Mouse (Mus musculus): ENCODE data around the gene Fam49a. TPM values are rescaled to one million over a fixed set of nuclear protein-coding genes. Genes with fewer than 3 reads are reported as not detected.

The Fam49a gene
- polyA plus RNA-seq, 1 experiment from 2014 or later, result 6.4 TPM

DNA sequence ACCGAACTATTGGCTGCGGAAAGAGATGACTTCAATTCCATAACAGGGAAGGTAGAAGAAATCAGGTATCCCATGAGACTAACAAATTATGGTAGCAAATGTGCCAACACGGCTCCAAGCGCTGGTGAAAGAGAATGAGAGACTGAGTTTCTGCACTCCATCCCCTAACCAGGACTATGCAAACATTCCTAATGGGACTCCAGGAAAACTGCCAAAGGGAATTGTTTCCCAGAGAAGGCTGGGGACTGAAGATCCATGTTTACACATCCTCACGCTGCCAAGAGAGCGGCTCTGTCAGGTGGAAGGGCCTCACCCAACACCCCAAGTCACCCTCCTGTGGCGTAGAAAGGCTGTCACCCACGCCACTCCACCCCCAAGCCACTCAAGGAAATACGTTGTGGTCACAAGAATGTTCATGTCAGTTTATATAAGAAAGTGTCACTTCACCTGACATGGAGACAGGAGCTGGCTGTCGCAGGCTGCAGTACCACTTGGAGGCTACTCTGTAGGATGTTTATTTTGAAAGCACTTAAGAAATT, 92.2 kb downstream of the Fam49a start:
- no peak overlapping the region for H3K27ac ChIP-seq (replicated peaks)
- no peaks in the 10 kb centered on the region for H3K36me3 ChIP-seq (replicated peaks)
- 77% methylated on average over 10 of the region's 10 CpGs for WGBS
- peaks cover 9% of the 10 kb centered on the region for H3K4me1 ChIP-seq
- H3K4me3 ChIP-seq, result no peak overlapping the region
- H3K9me3 ChIP-seq, result no peaks in the 10 kb centered on the region
- H3K27me3 ChIP-seq (replicated peaks; ENCODE audit: low read depth, poor library complexity, severe bottlenecking), result no peaks in the 10 kb centered on the region
- no peak for DNase-seq (ENCODE audit: low spot score)

DNA sequence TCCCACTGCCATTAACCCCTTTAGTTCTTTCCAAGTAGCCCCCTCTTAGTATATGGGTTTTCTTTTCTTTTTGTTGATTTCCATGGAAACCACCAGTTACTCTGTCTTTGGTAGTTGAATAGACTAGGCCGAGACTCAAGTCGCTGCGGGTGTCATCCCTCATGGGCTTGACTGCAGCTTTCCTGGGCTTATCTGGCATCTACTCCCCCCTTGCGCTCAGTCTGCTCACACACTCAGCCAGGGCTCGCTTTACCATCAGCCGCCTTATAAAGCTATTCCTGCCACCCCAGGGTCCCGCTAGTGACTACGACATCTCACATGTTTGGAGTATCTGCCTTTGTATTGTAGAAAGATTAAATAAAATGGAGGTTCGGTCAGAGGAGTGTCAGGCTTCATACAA, 94.1 kb downstream of the Fam49a start:
- 87% methylated on average over 9 of the region's 9 CpGs for WGBS

GRCm38 (mm10) chr12:12356463-12356862, 94.5 kb downstream of the Fam49a start:
- WGBS, result 78% methylated on average over 1 of the region's 1 CpGs
- H3K27me3 ChIP-seq (replicated peaks; ENCODE audit: low read depth, poor library complexity, severe bottlenecking), result no peaks in the 10 kb centered on the region
- DNase-seq (ENCODE audit: low spot score), result no peak
- no peak overlapping the region for H3K27ac ChIP-seq (replicated peaks)
- peaks cover 6% of the 10 kb centered on the region for H3K4me1 ChIP-seq
- H3K4me3 ChIP-seq, result no peak overlapping the region
- H3K36me3 ChIP-seq (replicated peaks), result no peaks in the 10 kb centered on the region
- H3K9me3 ChIP-seq, result no peaks in the 10 kb centered on the region

More for the DNA sequence above, 94.1 kb downstream of the Fam49a start:
- Histone ChIP-seq H3K4me3 (no peak overlapping the region), H3K4me1 (peaks cover 9% of the 10 kb centered on the region), H3K27me3 (replicated peaks; ENCODE audit: low read depth, poor library complexity, severe bottlenecking) (no peaks in the 10 kb centered on the region), H3K27ac (replicated peaks) (no peak overlapping the region), H3K9me3 (no peaks in the 10 kb centered on the region), H3K36me3 (replicated peaks) (no peaks in the 10 kb centered on the region)
- no peak for DNase-seq (ENCODE audit: low spot score)

- no peaks in the 10 kb centered on the region for H3K9me3 ChIP-seq
- no peak overlapping the region for H3K27ac ChIP-seq (replicated peaks)
- no peaks in the 10 kb centered on the region for H3K36me3 ChIP-seq (replicated peaks)
- 83% methylated on average over 5 of the region's 5 CpGs for WGBS
- H3K27me3 ChIP-seq (replicated peaks; ENCODE audit: low read depth, poor library complexity, severe bottlenecking), result no peaks in the 10 kb centered on the region
- H3K4me3 ChIP-seq, result no peak overlapping the region
- no peak for DNase-seq (ENCODE audit: low spot score)
- peaks cover under 1% of the 10 kb centered on the region for H3K4me1 ChIP-seq
Measured at GRCm38 (mm10) chr12:12356946-12357345, 95.0 kb downstream of the Fam49a start.

DNA sequence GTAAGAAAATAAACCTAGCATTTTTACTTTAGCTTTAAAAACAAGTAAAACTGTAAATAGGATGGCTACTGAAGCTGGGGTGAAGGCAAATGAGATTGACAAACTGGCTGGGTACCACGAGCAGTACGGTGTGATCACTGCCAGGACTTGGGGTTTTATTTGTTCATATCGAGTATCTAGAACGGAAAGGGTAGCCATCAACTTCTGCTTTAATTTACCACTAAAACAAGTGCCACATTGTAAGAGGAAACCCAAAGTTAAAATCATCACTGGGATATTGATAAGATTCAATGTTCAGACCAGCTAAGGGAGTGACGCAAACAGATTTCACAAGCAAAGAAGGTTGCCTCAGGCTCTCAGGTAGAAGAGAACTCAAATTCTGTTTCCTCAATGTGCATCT, 98.0 kb downstream of the Fam49a start:
- no peak overlapping the region for H3K27ac ChIP-seq (replicated peaks)
- H3K27me3 ChIP-seq (replicated peaks; ENCODE audit: low read depth, poor library complexity, severe bottlenecking), result no peaks in the 10 kb centered on the region
- DNase-seq (ENCODE audit: low spot score), result no peak
- no peaks in the 10 kb centered on the region for H3K9me3 ChIP-seq
- H3K4me1 ChIP-seq, result peaks cover 6% of the 10 kb centered on the region
- no peak overlapping the region for H3K4me3 ChIP-seq
- 0 out of 2 replicates have a peak, but pooled peaks cover 4% of the 10 kb centered on the region for H3K36me3 ChIP-seq (replicated peaks)
- WGBS, result 94% methylated on average over 5 of the region's 5 CpGs

GRCm38 (mm10) chr12:12362371-12362770, 100.4 kb downstream of the Fam49a start:
- no peak overlapping the region for H3K4me3 ChIP-seq
- H3K27me3 ChIP-seq (replicated peaks; ENCODE audit: low read depth, poor library complexity, severe bottlenecking), result no peaks in the 10 kb centered on the region
- 62% methylated on average over 10 of the region's 10 CpGs for WGBS
- DNase-seq (ENCODE audit: low spot score), result peak; percentile 33
- no peaks in the 10 kb centered on the region for H3K9me3 ChIP-seq
- H3K27ac ChIP-seq (replicated peaks), result no peak overlapping the region
- H3K4me1 ChIP-seq, result peaks cover 6% of the 10 kb centered on the region; the same call in 1 of the 2 replicates
- H3K36me3 ChIP-seq (replicated peaks), result 0 out of 2 replicates have a peak, but pooled peaks cover 5% of the 10 kb centered on the region

DNA sequence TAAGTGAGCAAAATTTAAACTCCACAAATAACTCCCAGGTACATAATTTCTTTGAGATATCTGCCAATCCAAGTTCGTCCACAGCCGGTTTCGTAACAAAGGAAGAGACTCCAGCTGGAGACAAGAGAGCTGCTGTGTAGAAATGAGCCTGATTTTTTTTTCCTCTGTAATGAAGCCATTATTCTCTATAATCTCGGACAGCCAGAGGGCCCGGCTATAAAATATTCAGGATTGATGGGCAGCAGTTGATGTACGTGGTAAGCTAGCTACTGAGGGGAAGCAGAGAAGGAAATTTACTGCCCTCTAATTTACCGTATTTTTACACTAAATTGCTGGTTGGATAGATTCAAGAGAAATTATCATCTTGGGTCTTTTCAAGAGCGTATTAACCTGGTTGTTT, 102.3 kb downstream of the Fam49a start:
- Histone ChIP-seq H3K9me3 (no peaks in the 10 kb centered on the region), H3K4me3 (no peak overlapping the region), H3K27ac (replicated peaks) (no peak overlapping the region), H3K4me1 (peaks cover 6% of the 10 kb centered on the region; the same call in 1 of the 2 replicates), H3K27me3 (replicated peaks; ENCODE audit: low read depth, poor library complexity, severe bottlenecking) (no peaks in the 10 kb centered on the region), H3K36me3 (replicated peaks) (0 out of 2 replicates have a peak, but pooled peaks cover 5% of the 10 kb centered on the region)
- WGBS, result 91% methylated on average over 8 of the region's 8 CpGs
- no peak for DNase-seq (ENCODE audit: low spot score)

- Histone ChIP-seq H3K4me3 (no peak overlapping the region), H3K9me3 (no peaks in the 10 kb centered on the region), H3K27me3 (replicated peaks; ENCODE audit: low read depth, poor library complexity, severe bottlenecking) (no peaks in the 10 kb centered on the region), H3K4me1 (peaks cover 3% of the 10 kb centered on the region; the same call in 1 of the 2 replicates), H3K27ac (replicated peaks) (no peak overlapping the region), H3K36me3 (replicated peaks) (0 out of 2 replicates have a peak, but pooled peaks cover 5% of the 10 kb centered on the region)
- WGBS, result 89% methylated on average over 5 of the region's 5 CpGs
- no peak for DNase-seq (ENCODE audit: low spot score)
Measured at GRCm38 (mm10) chr12:12367423-12367822, 105.5 kb downstream of the Fam49a start.

GRCm38 (mm10) chr12:12373111-12373862, 111.3 kb downstream of the Fam49a start:
- 89% methylated on average over 11 of the region's 11 CpGs for WGBS
- Histone ChIP-seq H3K36me3 (replicated peaks) (no peaks in the 10 kb centered on the region), H3K4me1 (no peaks in the 10 kb centered on the region), H3K27ac (replicated peaks) (no peak overlapping the region), H3K4me3 (no peak overlapping the region), H3K27me3 (replicated peaks; ENCODE audit: low read depth, poor library complexity, severe bottlenecking) (no peaks in the 10 kb centered on the region), H3K9me3 (no peaks in the 10 kb centered on the region)
- DNase-seq (ENCODE audit: low spot score), result no peak

GRCm38 (mm10) chr12:12379056-12379455, 117.1 kb downstream of the Fam49a start:
- no peak for DNase-seq (ENCODE audit: low spot score)
- no peaks in the 10 kb centered on the region for H3K9me3 ChIP-seq
- no peak overlapping the region for H3K4me3 ChIP-seq

GRCm38 (mm10) chr12:12389271-12389670, 127.3 kb downstream of the Fam49a start:
- Histone ChIP-seq H3K27me3 (replicated peaks; ENCODE audit: low read depth, poor library complexity, severe bottlenecking) (no peaks in the 10 kb centered on the region), H3K27ac (replicated peaks) (no peak overlapping the region), H3K4me3 (no peak overlapping the region), H3K9me3 (no peaks in the 10 kb centered on the region), H3K4me1 (0 out of 2 replicates have a peak, but pooled peaks cover 5% of the 10 kb centered on the region), H3K36me3 (replicated peaks) (no peaks in the 10 kb centered on the region)
- DNase-seq (ENCODE audit: low spot score), result no peak
- WGBS, result 88% methylated on average over 1 of the region's 1 CpGs

More at GRCm38 (mm10) chr12:12379056-12379455, 117.1 kb downstream of the Fam49a start:
- Histone ChIP-seq H3K27ac (replicated peaks) (no peak overlapping the region), H3K36me3 (replicated peaks) (no peaks in the 10 kb centered on the region), H3K27me3 (replicated peaks; ENCODE audit: low read depth, poor library complexity, severe bottlenecking) (no peaks in the 10 kb centered on the region), H3K4me1 (no peaks in the 10 kb centered on the region)
- 66% methylated on average over 2 of the region's 2 CpGs for whole genome bisulfite sequencing

- Histone ChIP-seq H3K36me3 (replicated peaks) (no peaks in the 10 kb centered on the region), H3K4me1 (peaks cover 10% of the 10 kb centered on the region), H3K4me3 (no peak overlapping the region), H3K27me3 (replicated peaks; ENCODE audit: low read depth, poor library complexity, severe bottlenecking) (0 out of 2 replicates have a peak, but pooled peaks cover 6% of the 10 kb centered on the region), H3K27ac (replicated peaks) (no peak overlapping the region), H3K9me3 (no peaks in the 10 kb centered on the region)
- 27% methylated on average over 6 of the region's 6 CpGs for WGBS
- peak; percentile 55 for DNase-seq (ENCODE audit: low spot score)
Measured at GRCm38 (mm10) chr12:12396224-12396623, 134.3 kb downstream of the Fam49a start.

- Histone ChIP-seq H3K27me3 (replicated peaks; ENCODE audit: low read depth, poor library complexity, severe bottlenecking) (0 out of 2 replicates have a peak, but pooled peaks cover 6% of the 10 kb centered on the region), H3K4me3 (0 out of 2 replicates have a peak overlapping the region, but pooled peaks have one; percentile 16), H3K27ac (replicated peaks) (0 out of 2 replicates have a peak overlapping the region, but pooled peaks have one; percentile 79), H3K36me3 (replicated peaks) (no peaks in the 10 kb centered on the region), H3K9me3 (no peaks in the 10 kb centered on the region), H3K4me1 (peaks cover 30% of the 10 kb centered on the region)
- WGBS, result 40% methylated on average over 9 of the region's 9 CpGs
- DNase-seq (ENCODE audit: low spot score), result peak; percentile 75
Measured at GRCm38 (mm10) chr12:12401051-12401465, 139.1 kb downstream of the Fam49a start.

All from embryonic facial prominence, embryonic 10.5 days (tissue).